Mouse (Mus musculus) heart, postnatal 25 days (tissue): ENCODE measurements around the gene Prkd2. TPM values are rescaled to one million over a fixed set of nuclear protein-coding genes. Genes with fewer than 3 reads are reported as not detected.

Source experiments
- DNase-seq: peaks from one replicate; pipeline ENCODE4 v3.0.0; 2022; ENCODE audit warnings: low spot score
- intact Hi-C: fragments of 180-260 bp; cut with DNase I; formaldehyde crosslinking; loops from one replicate; pipeline ENCODE4 v1.15.1; 2025
- total RNA-seq, 2 experiments: library from RNA; stranded (reverse); gene quantifications; 2 replicates each; pipeline ENCODE4 v1.2.3; 2021

The Prkd2 gene
- total RNA-seq, 2 experiments from 2014 or later, result 18.0 to 22.9 TPM

DNA sequence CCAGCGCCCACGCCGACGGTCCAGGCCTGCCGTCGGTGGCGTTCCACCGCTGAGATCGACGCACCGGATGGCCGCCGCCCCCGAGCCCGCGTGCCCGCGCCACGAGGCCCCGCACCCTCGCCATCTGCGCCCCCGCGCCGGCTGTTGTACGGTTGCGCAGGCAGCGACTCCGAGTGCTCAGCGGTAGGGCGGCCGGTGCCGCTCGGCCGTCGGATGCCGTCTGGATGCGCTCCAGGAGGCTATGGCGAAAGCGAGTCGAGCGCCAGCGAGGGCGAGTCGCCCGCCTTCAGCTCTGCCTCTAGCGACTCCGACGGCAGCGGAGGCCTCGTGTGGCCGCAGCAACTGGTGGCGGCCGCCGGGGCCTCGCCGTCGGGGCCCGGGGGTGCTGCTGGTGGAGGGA, 43.2 kb downstream of the Prkd2 start:
- intact Hi-C loops, result no loop called here

GRCm38 (mm10) chr7:16890536-16890935, 47.8 kb downstream of the Prkd2 start:
- DNase-seq, result peak; percentile 55
- intact Hi-C loops, result loop anchor here (10.0 kb wide), 1 partner anchor 146 kb away; no protein-coding TSS in a partner anchor

More for the DNA sequence above, 43.2 kb downstream of the Prkd2 start:
- DNase-seq, result no peak

DNA sequence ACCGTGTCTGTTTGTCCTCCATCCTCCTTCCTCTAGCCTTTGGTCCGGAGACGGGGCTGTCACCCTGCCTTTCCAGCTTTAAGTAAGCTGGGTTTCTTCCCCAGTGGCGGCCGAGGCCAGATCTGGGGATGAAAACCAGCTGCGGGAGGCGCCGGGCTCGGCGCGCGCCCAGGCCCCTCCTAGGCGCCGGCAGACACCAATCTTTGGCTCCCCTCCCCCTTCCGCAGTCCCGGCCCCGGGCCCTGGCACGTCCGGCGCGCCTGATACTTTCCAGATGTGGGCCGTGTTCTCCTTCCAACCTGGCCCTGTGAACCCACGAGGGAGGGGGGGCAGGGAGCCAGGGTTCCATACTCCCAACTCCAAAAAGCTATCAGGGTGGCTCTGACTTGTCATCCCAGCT, 48.2 kb downstream of the Prkd2 start:
- intact Hi-C loops, result loop anchor here (10.0 kb wide), 1 partner anchor 146 kb away; no protein-coding TSS in a partner anchor
- peak; percentile 88 for DNase-seq

- intact Hi-C loops, result loop anchor here (1.0 to 10.0 kb wide), 4 partner anchors 17 to 147 kb away; no protein-coding TSS in a partner anchor
- DNase-seq, result peak; percentile 72
These were observed 49.1 kb downstream of the Prkd2 start, which contains the start of gene Gng8 for GRCm38 (mm10) chr7:16891641-16892351. Gng8 (plus strand) TSS chr7:16891786.

DNA sequence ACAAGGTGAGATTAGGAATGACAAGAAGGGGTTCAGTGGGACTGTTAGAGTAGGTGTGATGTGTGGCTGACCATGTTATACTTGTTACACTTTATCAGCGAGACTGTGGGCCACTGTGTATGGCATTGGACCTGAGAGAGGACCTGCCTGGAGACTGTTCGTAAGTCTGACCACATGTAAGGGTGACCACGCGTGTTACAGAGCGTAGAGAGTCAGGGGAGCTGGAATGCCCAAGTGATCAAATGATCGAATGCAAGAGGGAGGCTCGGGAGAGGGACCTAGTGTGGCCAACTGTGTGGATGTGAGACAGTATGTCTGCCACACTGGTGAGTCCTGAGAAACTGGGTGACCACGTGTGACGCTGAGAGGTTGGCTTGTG, 49.6 kb downstream of the Prkd2 start:
- DNase-seq, result no peak
- intact Hi-C loops, result loop anchor here (1.0 to 10.0 kb wide), 4 partner anchors 18 to 148 kb away; no protein-coding TSS in a partner anchor

- intact Hi-C loops, result loop anchor here (2.0 to 10.0 kb wide), 3 partner anchors 69 to 149 kb away; no protein-coding TSS in a partner anchor
- DNase-seq, result no peak
These were observed 50.9 kb downstream of the Prkd2 start for GRCm38 (mm10) chr7:16893612-16894011.

GRCm38 (mm10) chr7:16894279-16894678, 51.6 kb downstream of the Prkd2 start:
- no peak for DNase-seq
- intact Hi-C loops, result loop anchor here (10.0 kb wide), 1 partner anchor 149 kb away; no protein-coding TSS in a partner anchor

DNA sequence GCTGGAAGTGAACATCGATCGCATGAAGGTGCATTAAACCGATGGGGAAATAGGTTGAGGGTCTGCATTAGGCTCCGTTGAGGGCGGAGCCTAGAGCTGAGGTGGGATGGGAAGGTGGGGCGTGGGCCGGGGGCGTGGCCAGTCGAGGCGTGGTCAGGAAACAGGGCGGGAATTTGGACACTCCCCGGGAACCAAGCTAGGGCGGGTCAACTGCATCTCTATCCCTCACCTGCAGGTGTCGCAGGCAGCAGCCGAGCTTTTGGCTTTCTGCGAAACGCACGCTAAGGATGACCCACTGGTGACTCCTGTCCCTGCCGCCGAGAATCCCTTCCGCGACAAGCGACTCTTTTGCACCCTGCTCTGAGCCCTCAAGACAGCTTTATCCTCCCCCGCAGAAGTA, 52.3 kb downstream of the Prkd2 start:
- intact Hi-C loops, result loop anchor here (1.0 to 10.0 kb wide), 2 partner anchors 17 to 150 kb away; no protein-coding TSS in a partner anchor
- DNase-seq, result peak; percentile 59

DNA sequence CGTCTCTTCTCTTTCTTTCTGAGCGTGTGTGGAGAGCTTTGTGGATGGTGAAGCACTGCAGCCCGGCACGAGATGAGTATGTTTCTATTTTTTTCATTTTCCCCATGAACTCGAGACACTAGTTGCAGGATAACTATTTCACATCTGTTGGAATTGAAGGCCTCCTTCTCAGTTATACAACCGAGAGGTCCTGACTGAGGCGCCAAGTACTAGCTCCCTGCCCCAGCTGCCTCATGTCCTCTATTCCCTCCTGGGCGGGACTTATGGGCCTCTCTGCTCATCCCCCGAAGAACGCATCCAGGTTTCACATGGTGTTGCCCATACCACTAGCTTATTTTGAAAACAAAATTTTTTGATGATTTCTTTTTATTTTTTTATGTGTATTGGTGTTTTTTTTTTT, 52.8 kb downstream of the Prkd2 start:
- no peak for DNase-seq
- intact Hi-C loops, result loop anchor here (1.0 to 10.0 kb wide), 2 partner anchors 17 to 151 kb away; no protein-coding TSS in a partner anchor

DNA sequence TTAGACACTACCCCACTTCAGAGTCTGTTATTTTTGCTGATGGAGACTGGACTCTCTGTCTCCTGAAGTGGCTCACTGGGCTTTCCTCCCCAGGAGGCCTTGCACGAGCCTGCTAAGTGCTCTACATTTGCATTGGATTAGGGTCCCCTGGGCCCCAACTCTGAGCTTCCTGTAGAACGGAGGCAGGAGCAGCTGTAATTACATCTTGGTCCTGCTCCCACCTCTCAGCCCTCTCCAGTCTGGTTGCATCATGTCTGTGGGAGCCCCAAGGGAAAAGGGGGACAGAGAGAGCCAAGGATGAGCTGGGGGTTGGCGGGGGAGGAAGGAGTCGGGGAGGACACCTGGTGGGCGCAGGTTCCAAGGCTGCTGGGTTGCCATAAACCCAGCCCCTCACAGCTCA, 57.8 kb downstream of the Prkd2 start:
- intact Hi-C loops, result no loop called here

DNA sequence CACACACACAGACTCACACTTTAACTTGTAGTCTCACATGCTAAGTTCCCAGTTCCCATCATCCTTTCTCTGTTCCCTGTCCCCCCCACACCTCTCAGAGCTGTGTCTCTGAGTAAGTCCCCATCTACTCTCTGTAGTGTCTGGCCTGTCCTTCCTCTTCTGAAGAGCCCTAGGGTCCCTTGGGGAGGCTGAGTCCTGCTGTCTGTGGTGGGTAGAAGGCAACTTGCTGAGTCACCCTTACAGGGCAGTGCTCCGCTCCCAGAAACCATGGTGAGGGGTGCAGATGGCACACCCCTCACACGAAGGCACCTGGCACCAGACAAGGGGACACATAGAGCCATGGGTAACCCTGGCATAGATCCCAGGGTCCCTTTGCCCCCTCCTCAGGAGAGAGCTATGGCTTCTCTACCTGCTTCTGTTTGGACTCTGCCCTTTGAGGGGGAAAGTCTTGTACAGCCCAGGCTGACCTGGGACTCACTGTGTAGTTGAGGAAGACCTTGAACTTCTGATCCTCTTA, 60.8 kb downstream of the Prkd2 start:
- no peak for DNase-seq
- intact Hi-C loops, result no loop called here

More for the DNA sequence above, 57.8 kb downstream of the Prkd2 start:
- no peak for DNase-seq

DNA sequence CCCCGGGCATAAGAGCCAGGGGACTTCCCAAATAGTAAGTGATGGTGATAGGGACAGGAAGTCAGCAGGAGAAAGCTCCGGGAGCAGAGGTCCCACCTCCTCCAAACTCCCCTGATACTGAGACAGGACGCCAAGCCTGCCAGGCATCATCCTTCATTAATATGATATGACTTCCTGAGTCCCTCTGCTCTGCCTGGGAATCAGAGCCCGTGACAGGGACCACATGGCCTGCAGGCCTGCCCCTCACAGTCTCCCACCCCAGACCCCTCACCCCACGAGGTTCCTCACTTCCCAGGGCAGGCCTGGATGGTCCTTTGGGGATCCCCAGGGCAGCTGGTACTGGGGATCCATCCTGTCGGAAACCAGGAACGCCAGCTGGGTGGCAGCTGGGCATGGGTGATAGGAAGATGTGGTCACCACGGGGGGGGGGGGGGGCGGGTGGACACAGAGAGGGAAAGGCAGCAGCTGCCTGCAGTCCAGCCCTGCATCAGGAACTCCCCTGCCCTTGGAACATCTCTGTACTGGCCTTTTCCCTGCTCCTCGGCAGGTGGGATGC, 61.5 kb downstream of the Prkd2 start:
- no peak for DNase-seq
- intact Hi-C loops, result no loop called here

DNA sequence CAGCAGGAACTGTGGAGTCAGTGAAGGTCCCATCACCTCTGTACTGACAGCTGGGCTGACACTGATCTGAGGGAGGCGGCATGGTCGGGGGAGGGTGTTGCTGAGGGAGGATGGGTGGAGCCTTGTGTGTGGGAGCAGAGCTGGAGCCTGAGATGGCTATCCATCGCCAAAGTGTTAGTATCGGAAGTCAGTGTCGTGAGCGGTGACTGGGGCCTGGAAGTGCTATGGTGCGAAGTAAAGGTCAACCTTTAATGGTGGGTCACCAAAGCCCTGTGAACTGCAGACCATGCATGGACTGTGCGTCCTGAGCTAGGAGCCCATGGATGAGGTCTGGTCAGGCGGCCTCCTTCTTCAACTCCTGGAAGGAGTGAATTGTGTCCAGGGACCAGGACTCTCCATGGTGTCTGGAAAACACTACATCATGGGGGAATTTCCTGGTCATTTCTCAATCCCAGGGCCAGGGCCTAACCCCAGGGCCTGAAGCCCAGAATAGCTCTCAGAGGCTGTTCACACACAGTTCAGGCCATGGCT, 62.9 kb downstream of the Prkd2 start:
- peak; percentile 55 for DNase-seq
- intact Hi-C loops, result no loop called here

- peak; percentile 74 for DNase-seq
- intact Hi-C loops, result no loop called here
These were observed 63.6 kb downstream of the Prkd2 start, which contains the start of gene Ptgir for GRCm38 (mm10) chr7:16906281-16906680. Ptgir (plus strand) TSS chr7:16906490.

GRCm38 (mm10) chr7:16906889-16907559, 64.3 kb downstream of the Prkd2 start:
- DNase-seq, result no peak
- intact Hi-C loops, result no loop called here

DNA sequence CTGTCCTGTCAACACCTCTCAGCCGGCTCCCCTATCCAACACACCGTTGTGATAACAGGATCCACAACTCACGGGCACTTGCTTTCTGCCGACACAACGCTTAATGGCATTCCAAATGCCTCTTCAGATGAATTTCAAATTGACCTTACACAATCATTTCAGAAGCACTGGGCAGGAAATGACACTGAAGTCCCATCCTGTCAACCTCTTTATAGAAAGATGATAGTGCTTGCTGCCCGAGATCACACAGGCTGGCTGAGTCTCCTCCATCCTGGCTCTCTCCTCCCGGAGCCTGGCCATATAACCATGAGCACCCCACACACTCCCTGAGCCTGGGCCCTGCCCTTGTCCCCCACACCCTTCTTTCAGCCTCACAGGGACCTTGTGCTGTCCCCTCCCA, 65.1 kb downstream of the Prkd2 start:
- intact Hi-C loops, result no loop called here
- no peak for DNase-seq

DNA sequence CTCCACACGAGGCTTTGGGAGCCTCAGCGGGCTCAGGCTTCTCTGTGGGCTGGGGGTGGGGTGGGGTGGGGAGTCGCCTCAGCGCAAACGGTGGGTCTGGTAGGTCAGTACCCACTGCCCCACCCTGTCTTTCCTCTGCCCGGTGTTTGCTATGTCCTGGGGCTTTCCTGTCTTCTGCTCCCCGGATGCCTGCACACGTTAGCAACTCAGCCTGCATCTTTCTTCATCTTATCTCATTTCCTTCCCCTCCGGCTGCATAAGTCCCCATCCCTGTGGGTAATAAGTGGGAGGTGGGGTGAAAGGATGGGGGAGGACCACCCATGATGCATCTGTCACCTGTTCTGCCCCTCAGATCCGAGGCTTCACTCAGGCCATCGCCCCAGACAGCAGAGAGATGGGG, 65.7 kb downstream of the Prkd2 start:
- DNase-seq, result no peak
- intact Hi-C loops, result no loop called here

GRCm38 (mm10) chr7:16908859-16909258, 66.2 kb downstream of the Prkd2 start:
- no peak for DNase-seq
- intact Hi-C loops, result no loop called here

- intact Hi-C loops, result no loop called here
- DNase-seq, result no peak
These were observed 67.2 kb downstream of the Prkd2 start for GRCm38 (mm10) chr7:16909909-16910308.

DNA sequence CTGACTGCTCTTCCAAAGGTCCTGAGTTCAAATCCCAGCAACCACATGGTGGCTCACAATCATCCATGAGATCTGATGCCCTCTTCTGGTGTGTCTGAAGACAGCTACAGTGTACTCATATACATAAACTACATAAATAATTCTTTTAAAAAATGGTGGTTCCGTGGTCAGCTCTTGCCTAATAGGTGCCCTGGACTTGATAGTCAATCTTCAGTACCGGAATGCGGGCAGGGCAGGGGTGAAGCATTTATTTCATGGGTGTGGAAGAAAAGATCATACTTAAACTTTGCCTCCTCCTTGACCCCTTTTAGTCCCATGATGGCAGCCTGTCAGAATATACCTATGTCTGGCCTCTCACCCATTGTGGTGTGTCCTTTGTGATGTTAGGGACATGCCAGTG, 69.2 kb downstream of the Prkd2 start:
- intact Hi-C loops, result loop anchor here (1.0 kb wide), 1 partner anchor 17 kb away; no protein-coding TSS in a partner anchor
- DNase-seq, result no peak
